Mouse (Mus musculus): Measurements from ENCODE around the gene Fkbp11.
A peak's percentile ranks its signal among the peaks of the same experiment; 100 is the strongest.

Fkbp11 gene

GRCm38 (mm10) chr15:98738796-98739195, 10.8 kb upstream of the Fkbp11 start:
- DNase-seq = no peak

DNA sequence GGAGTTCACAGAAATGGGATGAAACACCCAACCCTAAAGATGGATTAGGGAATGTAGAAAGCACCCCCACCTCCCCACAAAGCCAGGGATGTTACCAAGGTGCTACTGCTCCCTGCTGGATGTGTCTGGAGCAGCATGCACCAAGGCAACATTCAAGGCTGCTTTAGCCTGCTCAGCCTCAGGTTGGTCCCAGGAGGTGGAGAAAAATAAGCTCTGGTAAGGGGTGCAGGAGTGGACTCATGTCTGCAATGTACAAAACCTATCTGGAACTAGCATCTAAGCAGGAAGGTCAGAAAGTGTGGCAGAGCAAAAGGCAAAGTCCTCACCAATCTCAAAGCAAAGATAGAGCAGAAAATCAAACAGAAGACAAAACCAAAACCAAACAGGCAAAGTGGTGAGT, 9.9 kb upstream of the Fkbp11 start:
- peak; percentile 28 to 39 for DNase-seq

DNA sequence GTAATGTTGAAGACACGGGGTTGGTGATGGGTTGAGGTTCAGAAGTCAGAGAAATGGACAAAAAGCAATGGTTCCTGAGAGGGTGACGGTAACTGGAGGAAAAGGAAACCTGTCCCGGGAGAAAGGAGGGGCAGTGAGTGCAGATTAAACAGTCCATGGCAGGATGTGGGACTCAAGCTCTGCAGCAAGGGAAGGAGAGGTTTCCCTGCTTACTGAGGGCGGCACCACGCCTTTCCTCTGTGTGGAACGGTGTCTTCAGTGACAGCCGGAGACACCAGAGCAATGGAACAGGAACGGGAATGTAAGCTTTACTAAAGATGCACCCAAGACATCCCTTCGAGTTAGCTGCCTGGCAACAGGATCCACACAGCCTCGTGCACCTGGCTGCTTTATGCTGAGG, 8.5 kb upstream of the Fkbp11 start:
- DNase-seq = no peak

DNA sequence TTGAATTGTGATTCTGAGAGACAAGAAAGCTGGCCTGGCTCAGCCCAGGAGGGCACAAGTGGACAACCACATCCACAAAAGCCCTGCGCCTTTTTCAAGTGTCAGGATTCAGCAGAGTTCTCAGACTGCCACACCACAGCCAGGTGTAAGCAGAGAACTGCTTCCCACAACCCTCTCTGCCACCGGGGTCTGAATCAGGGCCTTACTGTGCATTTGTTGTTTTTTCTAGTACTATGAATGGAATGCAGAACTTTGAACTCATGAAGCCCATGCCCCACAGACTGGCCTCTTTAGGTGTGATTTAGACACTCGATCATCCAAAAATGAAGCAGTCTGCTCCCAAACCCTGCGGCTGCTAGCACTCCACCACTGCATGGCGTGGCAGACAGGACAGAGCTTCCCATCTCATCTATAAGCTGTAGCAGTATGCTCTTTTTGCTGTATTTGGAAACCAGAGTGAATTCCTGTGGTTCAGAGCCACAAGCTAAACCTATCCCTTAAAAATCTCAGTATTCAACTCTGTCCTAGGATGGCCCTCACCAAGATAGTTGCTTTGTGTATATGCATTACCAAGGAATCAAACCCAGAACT, 6.1 kb upstream of the Fkbp11 start:
- DNase-seq = no peak

- DNase-seq = no peak
These were observed 5.4 kb upstream of the Fkbp11 start for GRCm38 (mm10) chr15:98733370-98733769.

DNA sequence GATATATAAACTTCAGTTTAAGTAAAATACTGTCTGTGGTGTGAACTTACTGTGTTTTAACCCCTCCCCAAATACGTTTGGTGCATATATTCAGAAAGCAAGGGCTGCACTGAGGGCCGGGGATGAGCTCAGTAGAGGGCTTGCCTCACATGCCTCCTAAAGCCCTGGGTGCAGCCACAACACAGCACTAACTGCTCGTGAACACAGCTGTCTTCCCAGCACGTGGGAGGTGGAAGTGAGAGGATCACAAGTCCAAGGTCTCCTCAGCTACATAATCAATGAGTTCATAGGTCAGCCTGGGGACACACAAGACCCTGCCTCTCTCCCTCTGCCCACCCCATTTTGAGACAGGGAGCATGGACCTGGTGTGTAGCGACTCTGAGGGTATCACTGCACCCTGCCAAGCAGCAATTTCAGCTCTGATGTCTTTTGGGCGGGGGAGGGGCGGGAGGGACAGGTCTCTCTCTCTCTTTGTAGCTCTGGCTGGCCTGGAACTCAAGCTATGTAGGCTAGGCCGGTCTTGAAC, 4.1 kb upstream of the Fkbp11 start:
- no peak for DNase-seq

DNA sequence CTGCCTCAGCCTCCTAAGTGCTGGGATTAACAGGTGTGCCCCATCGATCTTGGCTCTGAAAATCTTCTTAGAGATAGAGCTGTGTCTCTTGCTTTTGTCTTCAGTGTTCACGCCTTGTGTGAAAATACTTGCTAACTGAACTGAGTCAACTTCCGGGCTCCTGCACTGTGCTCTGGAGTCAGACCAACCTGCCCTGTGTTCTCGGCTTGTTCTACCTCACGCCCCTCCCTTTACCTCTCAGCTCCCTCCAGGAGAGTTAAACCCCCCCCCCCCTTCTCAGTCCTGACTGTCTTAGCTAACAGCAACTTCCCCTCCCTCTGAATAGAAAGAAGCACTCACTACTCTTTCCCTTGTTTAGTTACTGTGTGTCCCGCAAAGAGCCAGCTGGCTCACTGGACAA, 2.8 kb upstream of the Fkbp11 start:
- no peak for DNase-seq

- no peak for DNase-seq
These were observed 2.0 kb upstream of the Fkbp11 start for GRCm38 (mm10) chr15:98729791-98730545.

GRCm38 (mm10) chr15:98728366-98728765, 368 bp upstream of the Fkbp11 start:
- no peak for DNase-seq

- DNase-seq = no peak
These were observed 1.3 kb downstream of the Fkbp11 start for GRCm38 (mm10) chr15:98726746-98727145.

DNA sequence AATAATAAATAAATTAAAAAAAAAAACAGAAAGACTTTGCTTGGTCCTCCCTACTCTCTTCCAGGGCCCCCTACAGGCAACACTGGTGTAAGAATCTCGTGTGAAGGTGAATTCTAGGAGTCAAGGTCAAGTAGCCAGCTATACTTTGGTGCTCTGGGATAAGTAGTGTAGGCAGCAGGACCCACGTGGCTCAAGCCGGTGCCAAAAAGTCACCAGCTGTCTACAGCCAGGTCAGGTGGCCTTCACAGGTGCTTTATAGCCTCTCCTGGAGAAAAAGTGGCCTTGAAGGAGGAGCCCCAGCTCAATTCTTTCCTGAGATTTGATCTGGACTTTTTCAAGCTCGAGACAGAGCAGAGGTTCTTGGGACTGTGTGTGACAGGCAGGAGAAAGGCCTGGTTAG, 1.9 kb downstream of the Fkbp11 start:
- no peak for DNase-seq

DNA sequence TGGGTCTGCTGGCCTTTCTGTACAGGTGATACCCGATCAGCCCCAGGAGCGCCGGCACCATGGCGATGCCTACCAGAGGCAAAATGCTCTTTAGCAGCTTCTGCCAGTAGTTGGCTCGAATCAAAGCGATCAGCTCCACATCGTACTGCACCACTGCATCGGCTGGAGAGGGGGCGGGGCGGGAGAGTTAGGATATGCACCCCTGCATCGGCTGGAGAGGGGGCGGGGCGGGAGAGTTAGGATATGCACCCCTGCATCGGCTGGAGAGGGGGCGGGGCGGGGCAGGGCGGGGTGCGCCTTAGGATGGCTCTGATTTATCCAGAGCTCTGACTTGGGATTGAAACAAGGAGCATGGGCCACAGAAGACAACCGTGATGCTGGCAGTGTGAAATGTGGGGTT, 3.6 kb downstream of the Fkbp11 start:
- DNase-seq = no peak

DNA sequence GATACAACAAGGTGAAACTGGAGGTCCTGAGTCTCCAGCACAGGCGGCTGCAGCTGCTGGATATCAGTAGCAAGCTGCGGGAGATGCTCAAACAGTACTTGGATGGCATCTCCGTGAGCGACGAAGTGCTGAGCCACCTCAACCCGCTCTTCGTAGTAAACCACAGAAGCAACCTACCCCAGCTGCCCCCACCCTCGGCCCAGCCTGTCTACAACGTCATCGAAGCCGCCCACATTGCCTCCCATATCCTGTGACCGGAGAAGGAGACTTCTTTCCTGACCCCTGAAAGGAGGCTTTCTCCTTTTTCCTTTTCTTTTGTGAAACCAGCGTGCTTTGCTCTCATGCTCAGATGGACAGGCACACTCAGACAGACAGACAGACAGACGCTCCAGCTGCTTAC, 5.1 kb downstream of the Fkbp11 start:
- DNase-seq = no peak

DNA sequence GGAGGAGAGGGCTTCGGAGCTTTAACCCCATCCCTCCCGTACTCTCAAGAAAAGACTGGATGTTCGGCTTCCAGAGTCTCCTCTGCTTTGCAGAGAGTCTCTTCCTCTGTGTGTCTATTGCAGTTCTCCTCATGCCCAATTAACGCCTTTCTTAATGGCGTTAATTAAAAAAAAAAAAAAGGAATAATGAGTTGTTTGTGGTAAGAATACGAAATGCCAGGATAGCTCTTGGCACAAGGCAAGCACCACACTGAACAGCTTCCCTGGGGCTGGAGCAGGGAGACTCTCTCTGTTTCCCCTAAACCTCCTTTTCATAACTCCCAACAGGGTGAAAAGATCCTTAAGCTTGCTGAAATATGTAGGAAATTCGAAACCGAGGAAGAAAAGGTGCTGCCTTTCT, 5.8 kb downstream of the Fkbp11 start:
- no peak for DNase-seq

DNA sequence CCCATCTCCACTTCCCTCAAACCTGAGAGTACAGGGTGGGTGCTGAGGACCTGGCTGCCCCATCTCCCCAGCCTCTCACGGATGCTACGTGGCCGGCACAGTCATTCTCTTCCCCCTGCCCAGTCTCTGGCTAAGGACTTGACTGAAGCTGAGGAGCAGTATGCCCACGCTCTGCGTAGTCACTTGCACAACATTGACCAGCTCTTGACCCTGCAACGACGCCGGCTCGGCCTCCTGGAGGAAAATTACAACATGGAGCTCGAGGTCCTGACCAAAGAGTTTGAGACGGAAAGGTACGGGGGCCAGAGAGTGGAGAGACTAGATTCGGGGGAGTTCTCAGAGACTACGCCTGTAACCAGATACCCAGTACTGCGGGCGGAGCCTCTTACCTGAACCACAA, 10.7 kb downstream of the Fkbp11 start:
- DNase-seq = no peak

DNA sequence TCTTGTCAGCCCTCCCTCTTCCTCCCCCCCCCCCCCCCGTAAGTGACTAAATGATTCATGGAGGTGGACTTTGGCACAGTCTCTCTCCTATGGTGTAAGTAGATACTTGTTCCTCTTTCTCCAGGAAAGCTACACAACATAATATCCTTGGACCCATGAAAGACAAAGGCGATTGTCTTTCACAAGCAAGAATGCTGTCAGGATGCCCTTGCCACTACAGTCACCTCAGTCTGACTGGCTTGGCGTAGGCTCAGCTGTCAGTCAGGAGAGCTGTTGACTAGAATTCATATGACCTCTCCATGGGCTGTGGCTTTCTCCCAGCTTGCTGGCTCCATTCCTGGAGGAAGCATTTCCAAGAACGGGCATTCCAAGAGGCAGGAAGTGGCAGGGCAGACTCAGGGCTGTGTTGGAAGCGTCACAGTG, 13.8 kb downstream of the Fkbp11 start:
- DNase-seq = no peak

DNA sequence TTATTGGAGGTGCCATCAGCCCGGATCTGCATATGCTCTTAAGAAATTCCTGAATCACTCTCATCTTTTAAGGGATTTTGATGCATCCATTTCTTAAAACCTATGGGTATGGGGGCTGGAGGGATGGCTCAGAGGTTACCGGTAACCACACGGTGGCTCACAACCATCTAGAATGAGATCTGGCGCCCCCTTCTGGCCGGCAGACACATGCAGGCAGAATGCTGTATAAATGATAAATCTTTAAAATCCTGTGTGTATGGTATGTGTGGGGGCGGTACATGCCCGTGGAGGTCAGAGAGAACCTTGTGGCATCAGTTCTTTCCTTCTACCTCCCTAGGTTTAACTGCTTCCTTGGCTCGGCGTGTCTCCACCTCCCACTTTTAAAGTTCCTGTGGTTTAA, 17.6 kb downstream of the Fkbp11 start:
- DNase-seq = peak; percentile 76 to 78

DNA sequence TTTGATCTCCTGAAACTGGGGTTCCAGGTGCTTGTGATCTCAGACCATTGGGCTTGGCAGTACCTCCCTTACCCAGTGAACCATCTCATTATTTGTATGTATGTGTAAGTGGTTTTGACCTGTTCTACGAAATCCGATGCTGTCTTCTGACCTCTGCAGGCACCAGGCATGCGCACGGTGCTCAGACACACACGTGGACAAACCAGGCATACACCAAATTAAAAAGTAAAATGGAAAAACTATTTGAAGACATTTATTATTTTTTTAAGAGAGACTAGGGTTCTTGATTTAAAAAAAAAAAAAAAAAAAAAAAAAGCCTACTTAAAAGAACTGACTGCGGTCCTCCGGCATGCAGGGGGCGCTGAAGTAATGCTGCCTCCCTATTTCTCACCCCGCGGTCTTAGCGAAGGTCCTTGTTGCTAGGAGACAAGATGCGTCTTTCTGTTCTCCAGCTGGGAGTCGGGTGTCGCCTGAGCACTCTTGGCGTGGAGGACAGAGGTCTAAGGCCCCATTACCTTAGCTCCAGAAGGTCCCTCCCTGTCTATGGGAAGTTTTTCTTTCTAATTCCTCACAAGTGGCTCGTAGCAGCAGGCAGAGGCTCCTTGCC, 20.1 kb downstream of the Fkbp11 start, which contains the start of gene Ccdc65:
Ccdc65 (plus strand) TSS at position 442 of the 607 bp plus-strand sequence.
- peak; percentile 84 to 87 for DNase-seq

GRCm38 (mm10) chr15:98704312-98704711, 23.7 kb downstream of the Fkbp11 start:
- DNase-seq = no peak

DNA sequence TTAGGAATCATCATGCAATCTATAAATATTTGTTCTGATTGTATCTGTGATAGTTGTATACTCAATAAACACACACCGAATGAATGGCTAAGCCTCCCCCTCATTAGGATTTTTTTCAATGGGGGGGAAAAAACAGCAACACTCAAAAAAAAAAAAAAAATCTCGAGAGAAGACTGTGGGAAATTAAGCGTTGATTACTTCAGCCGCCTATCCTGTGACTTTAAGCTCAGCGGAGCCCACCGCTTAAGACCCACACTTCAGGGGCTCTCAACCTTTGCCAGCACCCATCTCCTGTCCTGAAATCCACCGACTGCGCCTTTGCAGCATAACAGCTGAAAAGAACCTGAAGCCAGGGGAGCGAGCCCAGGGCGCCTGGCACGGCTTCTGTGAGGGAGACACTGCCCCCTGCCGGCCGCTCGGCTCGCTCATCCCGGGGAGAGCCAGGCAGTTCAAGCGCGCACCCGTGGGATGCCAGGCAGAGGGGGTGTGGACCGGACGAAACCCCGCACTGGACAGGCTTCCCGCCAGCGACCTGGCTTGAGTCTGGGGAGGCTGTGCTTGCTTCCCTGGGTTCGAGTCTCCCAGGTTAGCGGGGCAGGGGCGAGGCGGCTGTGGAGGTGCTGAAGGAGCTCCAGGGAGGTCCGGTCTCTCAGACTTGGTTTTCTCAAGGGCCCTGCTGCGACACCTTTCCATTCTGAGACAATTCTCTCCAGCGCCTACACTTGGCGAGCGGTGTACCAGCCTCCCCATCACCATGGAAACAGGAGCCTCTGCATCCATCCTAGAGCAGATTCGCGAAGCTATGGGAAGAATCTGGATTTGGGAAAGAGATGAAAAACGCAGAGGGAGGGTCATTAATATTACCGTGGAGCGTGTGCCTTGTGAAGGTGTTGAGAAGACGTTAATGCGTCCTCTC, 28.6 kb downstream of the Fkbp11 start:
- DNase-seq = peak; percentile 89

DNA sequence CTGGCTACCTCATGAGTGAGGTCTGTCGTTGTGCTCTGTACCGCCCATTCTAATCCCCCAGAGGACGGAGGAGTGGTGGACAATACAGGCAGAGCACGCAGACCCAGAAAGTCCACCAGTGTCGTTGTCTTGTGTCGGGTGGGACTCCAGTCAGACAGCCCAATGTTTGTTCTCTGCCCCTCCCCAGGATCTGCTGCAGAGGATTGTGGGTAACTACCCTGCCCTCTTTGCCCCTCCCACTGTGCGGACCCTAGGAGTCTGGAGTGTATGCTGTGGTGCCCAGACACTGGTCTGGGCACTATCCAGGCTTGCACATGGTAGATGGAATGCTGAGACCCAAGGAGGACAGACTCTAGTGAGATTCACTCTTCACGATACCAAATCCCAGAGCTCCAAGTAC, 31.8 kb downstream of the Fkbp11 start:
- no peak for DNase-seq

DNA sequence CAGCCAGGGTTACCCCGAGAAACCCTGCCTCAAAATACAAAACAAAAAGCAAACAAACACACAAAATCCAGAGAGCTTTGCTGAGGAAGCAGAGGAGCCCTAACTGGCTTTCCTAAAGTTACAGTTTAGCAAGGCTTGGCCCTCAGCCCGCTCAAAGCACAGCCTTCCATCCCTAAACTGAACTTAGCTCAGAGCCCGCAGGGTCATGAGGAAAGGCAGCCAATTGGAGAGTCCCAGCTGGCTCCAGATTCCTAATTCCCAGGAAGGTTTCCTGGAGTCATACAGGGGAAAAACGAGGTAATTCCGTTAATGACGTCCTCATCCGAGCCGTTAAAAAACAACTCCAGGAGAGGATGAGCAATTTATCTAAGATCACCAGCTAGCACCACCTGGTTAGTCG, 32.3 kb downstream of the Fkbp11 start:
- no peak for DNase-seq

DNA sequence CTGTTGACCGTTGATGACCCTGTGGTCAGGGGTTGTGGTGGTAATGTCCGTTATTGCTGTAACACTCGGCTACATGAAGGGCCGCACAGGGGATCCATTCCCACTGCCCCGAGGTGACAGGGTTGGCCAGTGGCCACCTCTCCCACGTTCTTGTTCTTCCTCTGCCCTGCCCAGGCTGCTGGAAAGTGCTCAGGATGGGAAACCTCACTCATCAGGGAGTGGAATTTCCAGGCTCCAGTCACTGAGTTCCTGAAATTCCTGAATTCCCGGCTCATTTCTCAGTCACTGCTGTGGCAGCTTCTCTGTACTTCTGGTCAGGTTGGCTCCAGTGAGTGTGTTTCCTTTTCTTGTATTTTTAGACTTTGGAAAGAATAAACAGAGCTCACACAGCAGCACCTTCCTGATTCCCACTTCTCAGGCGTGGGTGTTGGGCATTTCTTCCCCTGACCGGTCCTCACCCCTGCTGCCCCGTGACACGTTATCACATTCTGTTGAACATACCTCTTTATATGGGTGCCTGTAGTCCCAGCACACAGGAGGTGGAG, 35.8 kb downstream of the Fkbp11 start:
- DNase-seq = no peak

Data from cerebellum, postnatal 36 days (tissue).